Mouse (Mus musculus) testis, postnatal 14 days (tissue): ENCODE results near the gene Fam13a.
A peak's percentile ranks its signal among the peaks of the same experiment; 100 is the strongest.

Experiments used
- DNase-seq: peaks from one replicate; pipeline ENCODE4 v3.0.0; 2021; ENCODE audit warnings: low spot score

Fam13a gene

GRCm38 (mm10) chr6:59024164-59024724 lies at the start of gene Fam13a:
Gene Fam13a (minus strand): TSS chr6:59024549.
- DNase-seq: peak; percentile 82

GRCm38 (mm10) chr6:59072096-59073060 lies 48.0 kb upstream of the Fam13a start:
- DNase-seq: no peak

- DNase-seq: no peak
Measured at GRCm38 (mm10) chr6:59071691-59072090, 47.3 kb upstream of the Fam13a start.

GRCm38 (mm10) chr6:59068187-59068586 lies 43.8 kb upstream of the Fam13a start:
- DNase-seq: no peak

GRCm38 (mm10) chr6:59064440-59064839 lies 40.1 kb upstream of the Fam13a start:
- no peak for DNase-seq

GRCm38 (mm10) chr6:59053232-59053631 lies 28.9 kb upstream of the Fam13a start:
- no peak for DNase-seq

GRCm38 (mm10) chr6:59039719-59040118 lies 15.4 kb upstream of the Fam13a start:
- no peak for DNase-seq

GRCm38 (mm10) chr6:59032748-59033147 lies 8.4 kb upstream of the Fam13a start:
- DNase-seq: no peak

GRCm38 (mm10) chr6:59031539-59031938 lies 7.2 kb upstream of the Fam13a start:
- DNase-seq: no peak

GRCm38 (mm10) chr6:59030667-59031066 lies 6.3 kb upstream of the Fam13a start:
- DNase-seq: no peak

GRCm38 (mm10) chr6:59030037-59030436 lies 5.7 kb upstream of the Fam13a start:
- no peak for DNase-seq

GRCm38 (mm10) chr6:59028871-59029270 lies 4.5 kb upstream of the Fam13a start:
- DNase-seq: no peak

GRCm38 (mm10) chr6:59024806-59025205 lies 457 bp upstream of the Fam13a start:
- DNase-seq: no peak

GRCm38 (mm10) chr6:59023455-59024163 lies 740 bp downstream of the Fam13a start:
- no peak for DNase-seq

- DNase-seq: no peak
Measured at GRCm38 (mm10) chr6:59022621-59023020, 1.7 kb downstream of the Fam13a start.

GRCm38 (mm10) chr6:59020346-59020745 lies 4.0 kb downstream of the Fam13a start:
- DNase-seq: no peak

GRCm38 (mm10) chr6:59019847-59020246 lies 4.5 kb downstream of the Fam13a start:
- DNase-seq: no peak

- no peak for DNase-seq
Measured at GRCm38 (mm10) chr6:59016336-59016832, 8.0 kb downstream of the Fam13a start.

GRCm38 (mm10) chr6:59014760-59015159 lies 9.6 kb downstream of the Fam13a start:
- no peak for DNase-seq

GRCm38 (mm10) chr6:59014088-59014759 lies 10.1 kb downstream of the Fam13a start:
- no peak for DNase-seq

GRCm38 (mm10) chr6:59010792-59011191 lies 13.6 kb downstream of the Fam13a start:
- no peak for DNase-seq

- no peak for DNase-seq
Measured at GRCm38 (mm10) chr6:59004630-59005029, 19.7 kb downstream of the Fam13a start.
